Mouse (Mus musculus): ENCODE measurements around the gene Fam20c. TPM values are rescaled to one million over a fixed set of nuclear protein-coding genes. Genes with fewer than 3 reads are reported as not detected.
A peak's percentile ranks its signal among the peaks of the same experiment; 100 is the strongest.

The Fam20c gene
- polyA plus RNA-seq, 1 experiment from 2014 or later = 9.0 TPM

GRCm38 (mm10) chr5:138851296-138851780 is 97.0 kb downstream of the Fam20c start:
- ATAC-seq (ENCODE audit: insufficient number of reproducible peaks, low FRiP score, low TSS enrichment, low read depth) = no peak
- 92% methylated on average over 5 of the region's 5 CpGs for WGBS

GRCm38 (mm10) chr5:138852151-138852550 is 97.8 kb downstream of the Fam20c start:
- H3K27ac ChIP-seq (replicated peaks) = no peak overlapping the region
- H3K4me1 ChIP-seq = peaks cover 7% of the 10 kb centered on the region; the same call in 1 of the 2 replicates
- H3K27me3 ChIP-seq = 0 out of 2 replicates have a peak, but pooled peaks cover 3% of the 10 kb centered on the region
- H3K9me3 ChIP-seq (replicated peaks) = no peaks in the 10 kb centered on the region
- H3K4me3 ChIP-seq (replicated peaks) = no peak overlapping the region
- H3K36me3 ChIP-seq = no peaks in the 10 kb centered on the region
- no peak for ATAC-seq (ENCODE audit: insufficient number of reproducible peaks, low FRiP score, low TSS enrichment, low read depth)
- H3K4me2 ChIP-seq (replicated peaks) = no peak overlapping the region
- no peak overlapping the region for H3K9ac ChIP-seq
- WGBS = 67% methylated on average over 4 of the region's 4 CpGs

More at GRCm38 (mm10) chr5:138851296-138851780, 97.0 kb downstream of the Fam20c start:
- Histone ChIP-seq H3K4me3 (replicated peaks) (no peak overlapping the region), H3K4me1 (0 out of 2 replicates have a peak, but pooled peaks cover 6% of the 10 kb centered on the region), H3K36me3 (no peaks in the 10 kb centered on the region), H3K4me2 (replicated peaks) (no peak overlapping the region), H3K9me3 (replicated peaks) (no peaks in the 10 kb centered on the region), H3K27ac (replicated peaks) (no peak overlapping the region), H3K9ac (no peak overlapping the region), H3K27me3 (0 out of 2 replicates have a peak, but pooled peaks cover 3% of the 10 kb centered on the region)

- Histone ChIP-seq H3K9me3 (replicated peaks) (no peaks in the 10 kb centered on the region), H3K9ac (no peak overlapping the region), H3K27me3 (0 out of 2 replicates have a peak, but pooled peaks cover 3% of the 10 kb centered on the region), H3K4me1 (peaks cover 17% of the 10 kb centered on the region; the same call in 1 of the 2 replicates), H3K27ac (replicated peaks) (no peak overlapping the region), H3K36me3 (no peaks in the 10 kb centered on the region), H3K4me2 (replicated peaks) (no peak overlapping the region), H3K4me3 (replicated peaks) (no peak overlapping the region)
- WGBS = 72% methylated on average over 2 of the region's 2 CpGs
- no peak for ATAC-seq (ENCODE audit: insufficient number of reproducible peaks, low FRiP score, low TSS enrichment, low read depth)
Measured at GRCm38 (mm10) chr5:138853349-138853748, 99.0 kb downstream of the Fam20c start.

GRCm38 (mm10) chr5:138857010-138857617 is 102.8 kb downstream of the Fam20c start:
- Histone ChIP-seq H3K27ac (replicated peaks) (no peak overlapping the region), H3K9ac (no peak overlapping the region), H3K4me2 (replicated peaks) (no peak overlapping the region), H3K27me3 (no peaks in the 10 kb centered on the region), H3K9me3 (replicated peaks) (no peaks in the 10 kb centered on the region), H3K4me3 (replicated peaks) (no peak overlapping the region), H3K36me3 (no peaks in the 10 kb centered on the region), H3K4me1 (peaks cover 12% of the 10 kb centered on the region; the same call in 1 of the 2 replicates)
- 29% methylated on average over 9 of the region's 9 CpGs for WGBS
- peak; percentile 56; the same call in 1 of the 2 replicates for ATAC-seq (ENCODE audit: insufficient number of reproducible peaks, low FRiP score, low TSS enrichment, low read depth)

- H3K9me3 ChIP-seq (replicated peaks) = no peaks in the 10 kb centered on the region
- WGBS = 34% methylated on average over 13 of the region's 13 CpGs
- H3K9ac ChIP-seq = no peak overlapping the region
- H3K36me3 ChIP-seq = no peaks in the 10 kb centered on the region
- ATAC-seq (ENCODE audit: insufficient number of reproducible peaks, low FRiP score, low TSS enrichment, low read depth) = no peak
- H3K4me2 ChIP-seq (replicated peaks) = no peak overlapping the region
- H3K27ac ChIP-seq (replicated peaks) = no peak overlapping the region
- no peak overlapping the region for H3K4me3 ChIP-seq (replicated peaks)
- H3K4me1 ChIP-seq = peaks cover 12% of the 10 kb centered on the region; the same call in 1 of the 2 replicates
- H3K27me3 ChIP-seq = no peaks in the 10 kb centered on the region
Measured at GRCm38 (mm10) chr5:138857811-138858251, 103.5 kb downstream of the Fam20c start.

Other genes starting within 250 kb of the Fam20c start
- gene 1700123K08Rik, start 189.8 kb upstream of the Fam20c start, polyA plus RNA-seq (2015; fragmentation: Nextera tagmentation; extraction: Ambion mirVana) = not detected in 2 replicates
- 66.1 and 67.3 TPM in 2 replicates for gene Zfp68, start 134.8 kb upstream of the Fam20c start, polyA plus RNA-seq (2015; fragmentation: Nextera tagmentation; extraction: Ambion mirVana)
- 15.4 and 16.2 TPM in 2 replicates for gene A430033K04Rik, start 131.7 kb upstream of the Fam20c start, polyA plus RNA-seq (2015; fragmentation: Nextera tagmentation; extraction: Ambion mirVana)
- not detected in 2 replicates for gene Gm5294, start 65.6 kb downstream of the Fam20c start, polyA plus RNA-seq (2015; fragmentation: Nextera tagmentation; extraction: Ambion mirVana)
- 69.5 and 84.2 TPM in 2 replicates for gene Pdgfa, start 242.9 kb downstream of the Fam20c start, polyA plus RNA-seq (2015; fragmentation: Nextera tagmentation; extraction: Ambion mirVana)

Data from embryonic facial prominence, embryonic 15.5 days (tissue).